Mouse (Mus musculus): ENCODE measurements around the gene Lrp4.

Lrp4 gene

GRCm38 (mm10) chr2:91457259-91457655, at the start of gene Lrp4:
Gene Lrp4 (plus strand): TSS chr2:91457511.
- no peak for DNase-seq

DNA sequence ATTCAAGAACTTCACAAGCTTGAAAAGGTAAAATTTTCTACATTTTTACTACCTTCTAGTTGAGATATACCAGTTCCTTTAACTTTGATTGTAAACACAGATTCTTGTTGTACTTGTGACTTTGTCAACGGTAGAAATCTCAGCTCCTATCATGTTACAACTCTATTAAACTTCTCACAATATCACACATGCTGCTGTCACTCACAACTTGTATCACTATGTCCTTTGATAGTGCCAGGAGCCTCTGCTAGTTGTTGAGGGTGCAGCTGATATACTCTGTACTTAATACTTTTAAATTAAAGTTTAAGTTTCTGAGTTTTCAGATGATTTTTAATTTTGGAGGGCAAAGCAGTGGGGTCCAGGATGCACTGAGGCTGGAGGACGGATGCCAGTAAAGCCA, 49.3 kb upstream of the Lrp4 start:
- no peak for DNase-seq

- DNase-seq: no peak
These were observed 45.8 kb upstream of the Lrp4 start for GRCm38 (mm10) chr2:91411473-91411872.

GRCm38 (mm10) chr2:91412361-91412760, 45.0 kb upstream of the Lrp4 start:
- DNase-seq: no peak

DNA sequence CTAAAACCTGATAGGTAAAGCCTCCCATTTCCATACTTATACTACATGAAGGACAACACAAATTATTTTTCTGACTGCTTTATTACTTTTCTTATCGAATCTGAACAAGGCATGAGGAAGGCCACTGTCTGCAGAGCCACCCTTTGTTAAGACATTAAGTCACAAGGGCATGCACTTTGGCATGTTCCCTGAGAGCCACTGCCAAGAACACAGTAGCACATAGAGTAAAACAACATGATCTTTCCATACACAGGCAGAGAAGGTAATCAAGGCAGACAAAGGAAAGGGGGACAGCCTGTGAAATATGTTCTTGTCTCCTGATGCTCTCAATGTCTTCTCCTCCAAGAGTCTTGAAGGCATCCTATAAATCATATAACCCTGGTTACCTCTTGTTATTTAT, 43.5 kb upstream of the Lrp4 start:
- no peak for DNase-seq

DNA sequence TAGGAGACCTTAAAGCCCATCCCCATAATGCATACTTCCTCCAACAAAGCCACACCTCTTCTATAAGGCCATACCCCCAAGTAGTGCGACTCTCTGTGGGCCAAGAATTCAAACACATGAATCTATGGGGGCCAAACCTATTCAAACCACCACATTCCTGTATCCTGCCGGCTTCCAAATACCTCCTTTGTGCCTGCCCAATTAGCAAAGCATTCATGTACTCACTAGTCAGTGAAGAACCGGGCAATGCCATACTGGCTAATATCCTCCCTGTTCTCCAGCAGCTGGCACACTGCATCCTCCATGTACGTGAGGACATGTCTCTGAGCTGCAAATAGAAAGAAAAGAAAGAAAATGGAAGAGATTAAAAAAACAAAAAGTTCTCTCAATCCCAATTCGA, 35.7 kb upstream of the Lrp4 start:
- DNase-seq: no peak

GRCm38 (mm10) chr2:91424061-91424720, 33.1 kb upstream of the Lrp4 start:
- DNase-seq: no peak

- DNase-seq: no peak
These were observed 31.0 kb upstream of the Lrp4 start for GRCm38 (mm10) chr2:91426321-91426720.

DNA sequence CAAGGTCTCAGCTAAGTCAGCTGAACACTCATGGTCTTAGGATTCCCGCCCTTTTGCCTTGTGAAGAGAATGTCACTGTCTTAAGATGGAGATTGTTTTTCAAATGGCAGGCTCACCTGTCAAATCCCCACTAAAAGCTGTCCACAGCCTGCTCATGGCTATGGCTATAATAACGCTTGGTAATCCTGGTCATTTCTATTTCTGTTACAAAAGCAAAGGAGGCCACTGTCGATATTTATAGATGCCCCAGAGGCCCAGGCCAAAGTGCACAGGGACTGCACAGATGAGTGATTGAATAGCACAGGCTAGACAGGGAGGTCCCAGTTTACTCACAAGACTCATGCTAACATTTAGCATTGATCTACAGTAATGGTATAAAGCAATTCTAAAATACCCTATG, 28.2 kb upstream of the Lrp4 start:
- no peak for DNase-seq

GRCm38 (mm10) chr2:91429915-91430599, 27.3 kb upstream of the Lrp4 start:
- DNase-seq: no peak

GRCm38 (mm10) chr2:91430600-91430919, 26.8 kb upstream of the Lrp4 start:
- DNase-seq: no peak

- DNase-seq: no peak
These were observed 20.6 kb upstream of the Lrp4 start for GRCm38 (mm10) chr2:91436713-91437112.

- no peak for DNase-seq
These were observed 20.0 kb upstream of the Lrp4 start for GRCm38 (mm10) chr2:91437116-91437815.

DNA sequence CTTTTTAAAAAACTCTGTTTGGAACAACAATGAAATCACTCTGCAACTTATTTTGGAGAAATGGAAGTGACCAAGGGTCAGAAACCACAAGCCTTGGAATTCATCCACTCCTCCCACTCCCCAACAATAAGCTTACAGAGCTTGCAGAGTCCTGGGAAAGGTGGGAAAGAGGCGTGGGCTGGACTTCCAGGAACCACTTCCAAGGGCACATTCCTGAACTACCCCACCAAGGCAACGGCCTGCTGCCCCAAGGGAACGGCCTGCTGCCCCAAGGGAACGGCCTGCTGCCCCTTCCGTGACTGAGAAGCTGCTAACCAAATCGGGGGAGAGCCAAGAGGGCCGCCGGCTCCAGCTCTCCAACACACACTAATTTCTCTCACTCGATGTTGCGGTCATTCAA, 18.0 kb upstream of the Lrp4 start:
- DNase-seq: no peak

DNA sequence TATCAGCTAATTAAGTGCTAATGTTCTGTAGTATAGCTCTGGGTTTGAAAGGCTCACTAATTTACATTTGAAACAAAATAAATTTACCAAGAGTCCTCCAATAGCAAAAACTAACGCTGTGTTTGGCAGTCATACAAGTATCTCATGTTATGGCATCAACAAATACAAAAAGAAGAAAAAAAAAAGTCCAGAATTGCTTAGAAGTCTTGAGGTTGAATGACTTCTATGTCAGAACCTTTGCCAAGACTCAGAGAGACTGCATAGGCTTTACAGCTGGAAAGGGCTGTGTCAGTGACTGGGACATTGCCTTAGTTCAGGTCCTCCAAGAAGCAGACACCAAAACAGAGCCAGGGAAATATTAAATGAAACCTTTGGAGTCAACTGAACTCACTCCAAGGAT, 17.4 kb upstream of the Lrp4 start:
- DNase-seq: no peak

GRCm38 (mm10) chr2:91440686-91441085, 16.6 kb upstream of the Lrp4 start:
- no peak for DNase-seq

- DNase-seq: no peak
These were observed 15.6 kb upstream of the Lrp4 start for GRCm38 (mm10) chr2:91441715-91442114.

DNA sequence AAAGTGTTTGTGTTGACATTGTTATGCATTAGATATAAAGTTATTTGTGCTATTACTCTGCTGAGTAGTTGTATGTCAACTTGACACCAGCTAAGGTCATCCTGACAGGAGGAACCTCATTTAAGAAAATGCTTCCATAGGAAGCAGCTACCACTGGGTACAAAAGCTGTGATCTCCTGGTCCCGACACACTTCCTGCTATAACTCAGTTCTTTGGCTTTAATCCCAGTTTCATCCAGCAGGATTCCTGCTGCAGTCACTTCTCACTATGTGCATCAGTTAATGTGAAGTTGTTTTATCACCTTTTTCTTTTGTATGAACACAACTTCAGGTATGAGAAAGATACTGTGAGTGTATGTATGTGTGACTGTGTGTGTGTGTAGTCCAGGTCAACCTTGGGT, 15.1 kb upstream of the Lrp4 start:
- no peak for DNase-seq

DNA sequence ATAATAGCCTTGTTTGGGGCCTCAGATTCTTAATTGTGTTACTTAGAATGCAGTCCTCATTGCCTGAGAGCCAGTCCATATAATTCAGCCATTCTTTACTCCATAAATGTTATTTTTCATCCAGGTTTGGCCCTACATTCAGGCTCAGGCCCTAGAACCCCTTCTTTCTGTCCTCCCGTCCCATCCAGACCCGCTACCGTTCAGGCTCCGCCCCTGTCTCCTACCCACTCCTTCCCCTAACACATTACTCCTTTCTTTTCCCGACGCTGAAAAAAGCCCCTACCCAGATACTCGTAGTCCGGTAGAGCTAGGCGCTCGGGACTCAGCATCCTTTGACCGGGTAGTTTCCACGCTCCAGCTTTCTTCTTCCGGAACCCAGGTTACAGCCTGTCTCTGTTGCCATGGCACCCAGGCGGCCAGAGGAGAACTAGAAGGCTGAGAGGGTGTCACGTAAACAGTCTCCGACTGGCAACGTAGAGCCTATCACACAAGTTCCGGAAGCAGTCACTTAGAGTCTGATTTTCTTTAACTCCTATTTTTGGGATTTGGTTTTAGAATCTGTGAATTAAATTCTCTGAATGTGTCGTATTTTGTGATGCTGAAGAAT, 12.9 kb upstream of the Lrp4 start, which contains the start of gene 1110051M20Rik:
Gene 1110051M20Rik (minus strand): TSS at position 419 of the 607 bp plus-strand sequence.
- DNase-seq: peak; percentile 91

GRCm38 (mm10) chr2:91449662-91450061, 7.6 kb upstream of the Lrp4 start:
- no peak for DNase-seq

DNA sequence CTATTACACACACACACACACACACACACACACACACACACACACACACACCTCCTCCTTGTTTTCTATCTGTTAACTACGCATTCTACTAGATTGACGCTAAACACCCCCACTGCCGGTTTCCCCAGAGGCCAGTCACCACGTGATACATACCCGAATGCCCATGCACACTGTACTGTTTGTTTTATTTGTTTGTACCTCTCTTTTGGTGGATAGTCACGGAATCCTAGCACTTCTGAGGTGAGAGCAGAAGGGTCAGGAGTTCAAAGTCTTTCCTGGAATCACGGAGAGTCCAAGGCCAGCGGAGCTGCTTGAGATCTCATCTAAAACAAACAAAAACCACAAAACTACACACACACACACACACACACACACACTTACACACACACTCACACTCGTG, 7.0 kb upstream of the Lrp4 start:
- DNase-seq: no peak

- DNase-seq: no peak
These were observed 4.7 kb upstream of the Lrp4 start for GRCm38 (mm10) chr2:91452658-91453057.

DNA sequence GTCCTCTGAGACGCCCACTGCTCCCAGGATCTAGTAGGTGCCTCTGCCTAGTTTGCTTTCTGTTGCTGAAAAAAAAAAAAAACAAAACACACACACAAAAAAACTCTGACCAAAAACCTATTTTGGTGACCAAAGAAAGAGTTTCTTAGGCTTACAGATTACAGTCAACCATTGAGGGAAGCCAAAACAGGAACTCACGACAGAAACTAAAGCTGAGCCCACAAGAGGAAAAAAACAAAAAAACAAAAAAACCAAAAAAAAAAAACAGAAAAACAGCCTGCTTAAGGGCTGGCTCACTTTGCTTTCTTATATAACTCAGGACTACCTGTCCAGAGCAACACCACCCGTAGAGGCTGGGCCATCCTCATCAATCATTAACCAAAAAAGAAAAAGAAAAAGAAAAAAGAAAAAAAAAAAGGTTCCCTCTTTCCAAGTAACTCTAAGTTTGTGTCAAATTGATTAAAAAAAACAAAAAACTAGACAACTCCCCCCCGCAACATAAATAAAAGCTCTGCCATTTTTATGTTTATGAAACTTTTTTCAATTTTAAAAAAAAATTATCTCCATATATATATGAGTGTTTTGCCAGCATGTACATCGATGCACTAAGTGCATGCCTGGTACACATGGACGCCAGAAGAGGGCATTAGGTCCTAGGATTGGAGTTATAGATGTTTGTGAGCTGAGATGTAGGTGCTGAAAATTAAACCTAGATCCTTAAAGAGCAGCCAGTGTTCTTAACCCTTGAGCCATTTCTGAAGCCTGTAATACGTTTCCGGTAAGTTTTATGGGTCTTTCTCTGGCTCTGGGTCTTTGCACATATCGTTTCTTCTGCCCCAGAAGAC, 3.9 kb upstream of the Lrp4 start:
- DNase-seq: no peak
